Mouse (Mus musculus) neural tube, embryonic 15.5 days (tissue): ENCODE data around the gene Serpinb1a. TPM values are rescaled to one million over a fixed set of nuclear protein-coding genes. Genes with fewer than 3 reads are reported as not detected.

Experiments used
- ATAC-seq: fragments of 200-750 bp; cut with Nextera tagmentation; 2 replicates; pipeline ENCODE4 v1.8.0; 2017; ENCODE audit warnings: mild to moderate bottlenecking, moderate TSS enrichment, moderate library complexity; ENCODE audit not compliant: low FRiP score
- H3K27ac ChIP-seq: fragments of 300-500 bp; sonication (generic); replicated peaks from 2 replicates; pipeline ENCODE4 v1.5.1; 2015; ENCODE audit warnings: mild to moderate bottlenecking, inconsistent platforms
- H3K27me3 ChIP-seq: fragments of 300-500 bp; sonication (generic); replicated peaks from 2 replicates; pipeline ENCODE4 v1.6.1; 2015; ENCODE audit warnings: inconsistent platforms
- H3K36me3 ChIP-seq: fragments of 300-500 bp; sonication (generic); 2 replicates; pipeline ENCODE4 v1.6.1; 2015; ENCODE audit warnings: inconsistent platforms
- H3K4me1 ChIP-seq: fragments of 300-500 bp; sonication (generic); 2 replicates; pipeline ENCODE4 v1.6.1; 2015; ENCODE audit warnings: inconsistent platforms
- H3K4me2 ChIP-seq: fragments of 300-500 bp; sonication (generic); 2 replicates; pipeline ENCODE4 v1.6.1; 2015; ENCODE audit warnings: inconsistent platforms, mild to moderate bottlenecking, moderate library complexity
- H3K4me3 ChIP-seq: fragments of 300-500 bp; sonication (generic); replicated peaks from 2 replicates; pipeline ENCODE4 v1.5.1; 2015; ENCODE audit warnings: mild to moderate bottlenecking, inconsistent platforms
- H3K9ac ChIP-seq: fragments of 300-500 bp; sonication (generic); replicated peaks from 2 replicates; pipeline ENCODE4 v1.6.1; 2015; ENCODE audit warnings: mild to moderate bottlenecking, inconsistent platforms
- H3K9me3 ChIP-seq: fragments of 300-500 bp; sonication (generic); replicated peaks from 2 replicates; pipeline ENCODE4 v1.6.1; 2016; ENCODE audit warnings: inconsistent platforms
- WGBS: fragments of 180-500 bp; shearing (Covaris S2); methylation state at CpG from one replicate; pipeline ENCODE4 v1.1.7; 2015; ENCODE audit warnings: mixed read lengths; 5-methylcytosine and 5-hydroxymethylcytosine counted together
- polyA plus RNA-seq: library from polyadenylated mRNA; unstranded; fragments of >200 nt; fragmentation: Nextera tagmentation; extraction: Ambion mirVana; gene quantifications from 2 replicates; pipeline ENCODE4 v1.2.1, GENCODE M21; 2015

Serpinb1a gene
- polyA plus RNA-seq, 1 experiment from 2014 or later = 3.3 TPM

DNA sequence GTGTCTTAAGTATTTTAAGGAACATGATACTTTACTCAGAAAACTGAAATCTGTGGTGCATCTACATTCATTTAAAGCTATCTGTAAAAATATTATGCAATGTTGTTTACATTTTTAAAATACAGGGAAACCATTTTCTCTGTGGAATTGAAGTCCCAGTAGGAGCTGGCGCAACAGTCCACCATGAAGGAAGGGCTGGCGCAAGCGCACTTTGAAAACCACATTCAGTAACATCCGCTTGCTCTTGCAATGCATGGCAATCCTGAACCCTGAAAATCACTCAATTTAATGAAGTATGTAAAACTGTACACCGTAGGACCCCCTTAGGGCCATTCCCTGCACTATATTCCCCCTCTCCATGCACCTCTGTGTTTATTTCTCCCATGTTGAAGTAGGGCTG, 16.5 kb downstream of the Serpinb1a start:
- Histone ChIP-seq H3K27ac (no peak overlapping the region), H3K4me3 (no peak overlapping the region), H3K4me1 (0 out of 2 replicates have a peak, but pooled peaks cover 4% of the 10 kb centered on the region), H3K9me3 (no peaks in the 10 kb centered on the region), H3K4me2 (no peak overlapping the region), H3K9ac (no peak overlapping the region), H3K27me3 (no peaks in the 10 kb centered on the region), H3K36me3 (no peaks in the 10 kb centered on the region)
- WGBS = 94% methylated on average over 5 of the region's 5 CpGs
- ATAC-seq = no peak

DNA sequence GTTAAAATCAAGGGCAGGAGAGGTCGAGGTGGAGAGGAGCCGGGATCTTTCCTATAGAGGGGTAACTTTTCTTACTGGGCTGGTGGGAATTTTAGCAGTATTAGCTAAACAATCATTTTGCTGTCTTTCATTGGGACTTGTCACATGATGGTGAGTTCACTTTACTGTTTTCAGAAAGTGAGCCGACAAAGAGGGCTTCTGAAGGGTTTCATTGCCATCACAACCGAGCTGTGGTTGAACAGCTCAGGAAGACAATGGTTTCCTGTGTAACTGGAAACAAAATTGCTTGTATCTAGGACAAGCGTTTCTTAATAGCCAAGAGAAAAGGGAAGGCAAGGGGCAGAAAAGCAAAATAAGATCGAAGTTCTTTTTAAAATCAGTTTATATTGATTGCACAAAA, 17.7 kb downstream of the Serpinb1a start:
- no peak overlapping the region for H3K4me2 ChIP-seq
- 0 out of 2 replicates have a peak, but pooled peaks cover 4% of the 10 kb centered on the region for H3K4me1 ChIP-seq
- H3K9me3 ChIP-seq = no peaks in the 10 kb centered on the region
- ATAC-seq = no peak
- H3K4me3 ChIP-seq = no peak overlapping the region
- no peaks in the 10 kb centered on the region for H3K36me3 ChIP-seq
- H3K9ac ChIP-seq = no peak overlapping the region
- H3K27ac ChIP-seq = no peak overlapping the region
- H3K27me3 ChIP-seq = no peaks in the 10 kb centered on the region
- 75% methylated on average over 6 of the region's 6 CpGs for WGBS

DNA sequence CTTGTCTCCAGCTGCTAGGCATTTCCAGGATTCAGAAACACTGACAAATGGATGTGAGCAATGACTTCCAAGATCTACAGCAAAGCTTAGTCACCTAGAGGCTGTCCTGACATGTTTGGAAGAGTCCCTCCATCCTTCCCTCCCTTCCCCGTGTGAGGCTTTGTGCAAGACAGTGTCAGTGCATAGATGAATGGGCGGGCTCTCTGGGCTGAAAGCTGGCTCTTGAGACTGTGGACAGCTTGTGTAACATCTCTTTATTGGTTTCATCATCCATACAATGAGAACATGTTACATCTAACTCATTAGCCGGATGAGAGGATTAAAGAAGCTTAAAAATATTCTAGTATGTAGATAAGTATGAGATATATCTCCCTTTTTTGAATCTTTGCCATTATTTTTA, 18.2 kb downstream of the Serpinb1a start:
- Histone ChIP-seq H3K27me3 (no peaks in the 10 kb centered on the region), H3K9ac (no peak overlapping the region), H3K4me1 (0 out of 2 replicates have a peak, but pooled peaks cover 4% of the 10 kb centered on the region), H3K4me3 (no peak overlapping the region), H3K4me2 (no peak overlapping the region), H3K9me3 (no peaks in the 10 kb centered on the region), H3K27ac (no peak overlapping the region), H3K36me3 (no peaks in the 10 kb centered on the region)
- ATAC-seq = no peak
- WGBS = 75% methylated on average over 3 of the region's 3 CpGs

DNA sequence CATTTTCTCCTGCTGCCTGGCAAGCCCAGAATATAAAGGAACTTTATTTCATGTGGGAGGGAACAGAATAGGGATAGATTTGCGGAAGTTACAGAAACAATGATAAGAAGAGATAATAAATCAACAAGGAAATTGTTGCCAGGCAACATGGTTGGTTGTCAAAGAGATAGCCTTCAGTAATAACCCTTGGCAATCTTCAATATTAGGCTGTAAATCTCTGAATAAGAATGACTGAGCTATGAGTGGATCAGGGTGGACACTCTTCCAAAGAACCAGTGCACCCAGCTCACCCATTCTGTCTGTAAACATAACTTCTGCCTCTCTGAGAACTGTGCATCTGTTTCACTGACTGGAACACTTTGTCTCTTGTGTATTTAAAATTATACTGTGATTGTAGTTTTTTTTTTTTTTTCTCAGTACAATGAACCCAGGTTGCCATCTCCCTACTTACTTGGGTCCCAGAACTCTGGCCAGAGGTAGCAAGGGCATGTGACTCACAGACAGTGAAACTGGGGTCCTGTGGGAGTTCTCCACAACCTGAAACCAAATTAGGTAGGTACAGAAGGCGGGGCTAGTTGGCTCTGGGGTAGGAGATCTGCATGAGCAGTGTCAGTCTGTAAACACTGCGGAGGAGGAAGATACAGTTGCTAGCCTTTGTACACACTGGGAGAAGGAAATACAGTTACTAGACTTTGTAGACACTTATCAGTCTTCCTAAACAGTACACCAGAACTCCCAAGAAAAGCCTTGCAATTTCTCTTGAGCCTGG, 19.3 kb downstream of the Serpinb1a start:
- H3K4me3 ChIP-seq = no peak overlapping the region
- H3K36me3 ChIP-seq = no peaks in the 10 kb centered on the region
- no peak for ATAC-seq
- 0 out of 2 replicates have a peak, but pooled peaks cover 4% of the 10 kb centered on the region for H3K4me1 ChIP-seq
- WGBS = 76% methylated on average over 3 of the region's 3 CpGs
- no peak overlapping the region for H3K27ac ChIP-seq
- H3K4me2 ChIP-seq = no peak overlapping the region
- H3K9ac ChIP-seq = no peak overlapping the region
- no peaks in the 10 kb centered on the region for H3K27me3 ChIP-seq
- H3K9me3 ChIP-seq = no peaks in the 10 kb centered on the region

DNA sequence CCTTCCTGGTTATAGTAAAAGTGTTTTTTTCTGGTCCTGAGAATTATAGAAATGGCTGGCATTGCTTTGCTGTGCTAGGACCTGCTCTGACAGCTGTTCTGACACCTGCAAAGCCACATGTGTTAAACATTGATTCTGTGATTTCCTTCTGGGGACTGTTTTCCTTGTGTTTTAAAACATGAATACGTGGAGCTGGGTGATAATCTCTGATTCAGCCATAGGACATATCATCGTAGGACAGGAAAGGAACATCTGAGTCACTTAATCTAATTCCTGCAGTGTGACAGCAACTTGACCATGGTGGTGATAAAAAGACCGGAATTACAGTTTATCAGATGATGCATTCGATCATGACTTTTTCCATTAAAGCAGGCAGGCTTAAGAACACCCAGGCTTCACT, 22.1 kb downstream of the Serpinb1a start:
- WGBS = 82% methylated on average over 4 of the region's 4 CpGs
- Histone ChIP-seq H3K27me3 (no peaks in the 10 kb centered on the region), H3K4me2 (no peak overlapping the region), H3K4me3 (no peak overlapping the region), H3K36me3 (no peaks in the 10 kb centered on the region), H3K4me1 (0 out of 2 replicates have a peak, but pooled peaks cover 4% of the 10 kb centered on the region), H3K9ac (no peak overlapping the region), H3K9me3 (no peaks in the 10 kb centered on the region), H3K27ac (no peak overlapping the region)
- no peak for ATAC-seq

DNA sequence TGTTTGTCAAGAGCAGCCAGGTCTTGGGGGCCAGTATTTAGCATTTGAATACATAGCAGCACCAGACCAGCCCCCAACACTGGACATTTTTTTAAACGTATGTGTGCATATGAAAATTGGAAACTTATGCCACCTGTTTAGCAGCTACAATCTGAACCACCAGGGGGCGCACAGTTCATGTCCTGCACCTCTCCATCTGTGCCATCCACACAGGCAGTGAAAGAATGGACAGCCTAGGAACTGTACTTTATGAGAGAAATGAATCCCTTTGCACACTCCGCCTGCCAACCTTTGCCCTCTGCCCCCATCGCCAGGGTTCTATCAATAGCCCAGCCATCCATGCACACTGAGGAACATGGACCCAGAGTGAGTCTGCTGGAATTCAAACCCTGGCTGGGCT, 23.0 kb downstream of the Serpinb1a start:
- Histone ChIP-seq H3K27me3 (no peaks in the 10 kb centered on the region), H3K36me3 (no peaks in the 10 kb centered on the region), H3K4me3 (no peak overlapping the region), H3K4me2 (no peak overlapping the region), H3K9me3 (no peaks in the 10 kb centered on the region), H3K27ac (no peak overlapping the region), H3K4me1 (0 out of 2 replicates have a peak, but pooled peaks cover 4% of the 10 kb centered on the region), H3K9ac (no peak overlapping the region)
- ATAC-seq = no peak
- 63% methylated on average over 4 of the region's 4 CpGs for WGBS

DNA sequence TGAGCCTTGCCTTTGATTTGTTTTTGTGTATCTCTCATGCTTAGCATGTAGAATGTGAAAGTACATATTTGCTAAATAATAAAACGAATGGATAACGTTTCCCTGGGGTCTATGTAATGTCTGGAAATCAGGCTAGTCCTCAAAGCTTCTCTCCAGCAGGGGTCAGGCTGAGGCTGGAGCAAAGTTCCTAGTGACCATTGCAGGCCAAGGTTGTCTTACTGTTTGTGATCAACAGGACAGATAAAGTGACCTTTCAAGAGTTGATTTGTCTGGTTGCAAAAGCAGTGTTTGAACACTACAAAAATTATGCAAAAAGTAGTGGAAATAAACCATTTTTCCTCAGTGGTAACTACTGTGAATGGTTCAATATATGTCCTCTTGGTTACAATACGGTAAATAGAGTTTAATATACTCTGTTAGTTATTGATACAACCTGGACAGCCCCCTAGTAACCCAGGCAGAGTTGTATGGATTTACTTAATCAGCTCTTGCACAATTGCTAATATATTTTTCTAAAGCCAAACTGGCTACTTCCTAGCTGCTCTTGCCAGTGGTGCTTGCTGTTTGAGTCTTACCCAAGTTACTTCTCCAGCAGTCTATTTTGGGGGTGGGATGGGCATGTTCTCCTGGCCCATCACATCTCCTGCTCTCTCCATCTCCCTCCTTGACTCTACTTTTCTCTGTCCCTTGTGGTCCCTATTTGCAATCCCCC, 23.7 kb downstream of the Serpinb1a start:
- no peak for ATAC-seq
- 85% methylated on average over 3 of the region's 3 CpGs for WGBS

DNA sequence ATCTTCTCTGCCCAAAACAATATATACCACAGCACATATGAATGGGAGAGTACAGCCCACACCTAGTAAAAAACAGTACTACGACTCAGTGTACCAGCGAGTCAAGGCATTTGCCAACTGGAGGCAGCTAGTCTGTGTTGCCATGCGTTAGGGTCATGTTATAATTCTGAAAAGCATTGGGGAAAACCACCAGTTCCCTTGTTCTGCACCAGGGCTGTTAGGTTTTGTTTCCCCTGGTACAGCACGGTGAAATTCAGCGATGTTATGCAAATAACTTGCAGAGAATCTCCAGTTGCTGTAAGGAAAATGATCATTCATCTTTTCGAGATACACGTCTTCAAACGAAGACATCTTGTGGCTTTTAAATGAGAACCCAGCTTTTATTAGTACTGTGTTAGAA, 25.4 kb downstream of the Serpinb1a start:
- Histone ChIP-seq H3K4me2 (no peak overlapping the region), H3K9me3 (no peaks in the 10 kb centered on the region), H3K36me3 (peaks cover 17% of the 10 kb centered on the region), H3K27ac (no peak overlapping the region), H3K9ac (no peak overlapping the region), H3K27me3 (no peaks in the 10 kb centered on the region), H3K4me3 (no peak overlapping the region), H3K4me1 (no peaks in the 10 kb centered on the region)
- ATAC-seq = no peak
- 94% methylated on average over 8 of the region's 8 CpGs for WGBS

More for the DNA sequence above, 23.7 kb downstream of the Serpinb1a start:
- Histone ChIP-seq H3K4me2 (no peak overlapping the region), H3K9ac (no peak overlapping the region), H3K4me1 (0 out of 2 replicates have a peak, but pooled peaks cover 4% of the 10 kb centered on the region), H3K9me3 (no peaks in the 10 kb centered on the region), H3K27me3 (no peaks in the 10 kb centered on the region), H3K4me3 (no peak overlapping the region), H3K27ac (no peak overlapping the region), H3K36me3 (0 out of 2 replicates have a peak, but pooled peaks cover 4% of the 10 kb centered on the region)

DNA sequence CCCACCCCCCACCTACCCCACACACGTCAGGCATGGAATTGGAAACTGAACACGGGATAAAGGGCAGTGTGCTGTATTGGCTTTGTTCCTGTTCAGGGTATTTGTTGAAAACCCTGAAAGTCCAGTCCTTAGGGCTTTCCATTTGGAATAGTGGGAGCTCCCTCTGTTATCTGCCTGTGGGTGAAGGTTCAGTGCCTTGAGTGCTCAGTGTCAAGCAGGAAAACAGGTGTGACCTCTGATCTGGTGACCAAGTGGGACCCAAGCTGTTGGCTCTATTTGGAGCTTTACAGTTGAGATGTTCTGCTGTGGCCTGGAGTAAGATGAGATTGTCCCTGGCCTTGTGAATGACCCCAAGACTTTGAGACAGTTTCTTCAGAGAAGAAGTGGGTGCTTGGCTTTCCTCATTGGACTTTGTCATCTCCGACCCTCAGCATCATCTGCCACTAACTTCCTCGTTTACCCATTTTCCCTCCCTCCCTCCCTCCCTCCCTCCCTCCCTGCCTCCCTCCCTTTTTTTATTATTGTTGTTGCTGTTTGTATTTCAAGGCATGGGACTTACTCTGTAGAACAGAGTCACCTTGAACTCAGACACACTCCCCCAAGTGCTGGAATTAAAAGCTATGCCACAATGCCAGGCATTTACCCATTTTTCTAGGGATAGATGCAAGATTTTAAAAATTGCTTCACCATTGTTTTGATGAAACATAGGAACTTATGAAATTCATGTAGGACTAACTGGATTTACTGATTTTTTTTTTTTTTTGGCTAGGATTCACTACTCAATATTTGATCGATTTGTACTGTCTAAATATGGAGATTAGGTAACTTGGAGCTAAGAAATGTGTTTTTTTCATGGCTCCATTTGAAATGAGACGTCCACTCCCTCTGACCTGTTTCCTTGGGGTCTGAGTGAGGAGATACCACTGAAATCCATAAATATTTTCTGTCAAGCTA, 26.3 kb downstream of the Serpinb1a start:
- ATAC-seq = no peak
- 87% methylated on average over 6 of the region's 6 CpGs for WGBS
- Histone ChIP-seq H3K27me3 (no peaks in the 10 kb centered on the region), H3K36me3 (peaks cover 25% of the 10 kb centered on the region), H3K9ac (no peak overlapping the region), H3K4me3 (no peak overlapping the region), H3K9me3 (no peaks in the 10 kb centered on the region), H3K4me1 (no peaks in the 10 kb centered on the region), H3K4me2 (no peak overlapping the region), H3K27ac (no peak overlapping the region)

DNA sequence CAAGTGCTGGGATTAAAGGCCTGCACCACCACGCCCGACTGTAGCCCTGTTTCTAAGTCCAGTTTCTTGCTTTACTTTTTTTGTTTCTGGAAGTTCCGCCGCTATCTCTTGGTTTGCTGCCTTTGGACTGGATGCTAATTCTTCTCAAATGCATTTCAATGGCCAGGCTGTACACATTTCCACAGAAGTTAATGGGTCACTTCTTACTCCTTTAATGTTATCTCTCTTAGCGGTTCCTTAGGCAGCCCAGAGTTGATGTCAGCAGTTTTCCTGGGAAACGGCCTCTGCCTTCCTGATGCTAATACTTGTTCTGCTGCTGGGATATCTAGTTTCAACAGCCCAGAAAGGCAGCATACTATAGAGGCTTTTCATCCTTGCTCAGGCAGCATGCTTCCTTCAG, 27.9 kb downstream of the Serpinb1a start:
- Histone ChIP-seq H3K9ac (no peak overlapping the region), H3K9me3 (no peaks in the 10 kb centered on the region), H3K4me2 (no peak overlapping the region), H3K27me3 (no peaks in the 10 kb centered on the region), H3K4me1 (no peaks in the 10 kb centered on the region), H3K4me3 (no peak overlapping the region), H3K27ac (no peak overlapping the region), H3K36me3 (peaks cover 38% of the 10 kb centered on the region)
- ATAC-seq = no peak
- 91% methylated on average over 6 of the region's 6 CpGs for WGBS

DNA sequence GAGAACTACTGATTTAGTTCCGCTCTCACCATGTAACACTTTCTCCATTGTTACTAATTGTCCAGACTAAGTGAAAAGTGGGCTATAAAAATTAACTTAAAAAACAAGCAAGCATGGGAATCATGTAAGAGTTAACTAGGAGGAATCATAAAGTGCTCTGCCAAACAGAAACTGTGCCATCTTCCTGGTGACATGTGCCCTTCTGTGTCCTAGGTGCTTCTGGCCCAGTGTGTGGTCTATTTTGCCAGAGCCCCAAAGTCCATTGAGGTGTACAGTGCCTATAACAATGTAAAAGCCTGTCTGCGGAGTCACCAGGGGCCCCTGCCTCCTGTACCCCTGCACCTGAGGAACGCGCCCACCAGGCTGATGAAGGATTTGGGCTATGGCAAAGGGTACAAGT, 29.3 kb downstream of the Serpinb1a start:
- no peak overlapping the region for H3K9ac ChIP-seq
- peaks cover 49% of the 10 kb centered on the region for H3K36me3 ChIP-seq
- 96% methylated on average over 4 of the region's 4 CpGs for WGBS

More for the DNA sequence above, 29.3 kb downstream of the Serpinb1a start:
- H3K4me1 ChIP-seq = no peaks in the 10 kb centered on the region
- no peak overlapping the region for H3K4me2 ChIP-seq
- H3K9me3 ChIP-seq = no peaks in the 10 kb centered on the region
- no peaks in the 10 kb centered on the region for H3K27me3 ChIP-seq
- no peak overlapping the region for H3K4me3 ChIP-seq
- no peak for ATAC-seq
- no peak overlapping the region for H3K27ac ChIP-seq
